Mouse (Mus musculus) left cerebral cortex, adult 9 months (tissue): ENCODE results near the gene Ostm1.

Experiments used
- DNase-seq, 2 experiments: peaks; one replicate each; pipeline ENCODE4 v3.0.0; 2022; ENCODE audit warnings: low spot score in 2 of 2

Gene Ostm1

GRCm38 (mm10) chr10:42582566-42583110, 984 bp upstream of the Ostm1 start:
- DNase-seq: no peak

GRCm38 (mm10) chr10:42583902-42584435, 347 bp downstream of the Ostm1 start:
- no peak for DNase-seq

GRCm38 (mm10) chr10:42584436-42584983, 888 bp downstream of the Ostm1 start:
- no peak for DNase-seq

GRCm38 (mm10) chr10:42585156-42585555, 1.5 kb downstream of the Ostm1 start:
- no peak for DNase-seq

- no peak for DNase-seq
Observed at GRCm38 (mm10) chr10:42585596-42586305, 2.1 kb downstream of the Ostm1 start.

GRCm38 (mm10) chr10:42587961-42588750, 4.5 kb downstream of the Ostm1 start:
- DNase-seq: no peak

GRCm38 (mm10) chr10:42589505-42589904, 5.9 kb downstream of the Ostm1 start:
- DNase-seq: no peak

- no peak for DNase-seq
Observed at GRCm38 (mm10) chr10:42590261-42591184, 6.9 kb downstream of the Ostm1 start.

DNA sequence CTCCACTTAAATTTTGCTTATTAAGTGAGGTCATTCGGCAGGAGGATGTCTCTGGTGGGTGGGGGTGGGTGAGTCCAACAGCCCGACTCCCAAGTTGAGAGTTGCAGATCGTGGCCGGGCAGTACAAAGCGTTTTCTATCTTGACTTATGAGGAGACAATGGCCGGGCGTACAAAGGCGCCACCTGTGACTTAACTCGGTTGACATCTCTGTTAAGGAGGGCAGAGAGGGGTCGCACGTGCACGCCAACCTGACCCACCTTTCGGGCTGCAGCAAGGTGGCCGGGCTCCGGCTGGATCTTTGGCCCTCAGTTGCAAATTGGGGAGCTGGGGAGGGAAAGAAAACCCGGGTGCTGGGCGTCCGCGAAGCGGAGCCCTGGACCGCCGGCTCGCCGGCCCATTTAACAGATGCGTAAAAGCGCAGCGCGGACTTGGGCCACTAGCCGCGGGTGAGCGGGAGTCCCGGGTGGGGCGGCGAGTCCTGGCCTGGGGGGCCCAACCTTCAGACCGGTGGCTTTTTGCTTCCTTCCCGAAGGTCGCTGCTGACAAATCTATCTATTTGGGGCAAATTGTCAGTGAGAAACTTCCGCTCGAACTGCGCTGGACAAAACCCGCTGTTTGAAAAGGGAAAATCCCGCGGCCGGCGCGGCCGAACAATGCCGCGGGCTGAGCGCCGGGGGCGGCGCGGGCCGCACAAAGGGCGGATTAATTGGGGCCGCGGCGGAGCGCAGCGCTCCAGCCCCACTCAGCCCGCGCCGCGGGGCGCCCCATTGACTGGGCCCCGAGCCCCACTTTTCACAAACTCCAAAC, 7.8 kb downstream of the Ostm1 start:
- no peak for DNase-seq

GRCm38 (mm10) chr10:42591993-42592686, 8.5 kb downstream of the Ostm1 start:
- DNase-seq: no peak

DNA sequence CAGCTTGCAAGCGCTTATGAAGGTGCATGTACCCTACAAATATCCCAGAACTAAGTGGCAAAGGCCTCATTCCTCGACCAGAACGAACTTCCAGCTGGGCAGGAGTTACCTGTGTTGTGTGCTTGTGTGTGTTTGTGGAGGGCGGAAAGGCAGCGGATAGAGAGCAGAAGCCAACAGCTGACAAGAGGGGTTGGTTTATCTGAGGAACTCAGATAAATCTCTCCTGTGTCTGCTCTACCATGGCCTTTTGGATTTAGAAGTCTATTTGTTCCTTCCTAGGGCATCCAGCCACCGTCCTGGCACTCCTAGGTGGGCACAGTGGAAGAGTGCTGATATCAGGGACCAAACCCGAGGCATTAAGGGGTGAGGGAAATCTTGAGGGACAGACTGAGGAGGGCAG, 9.6 kb downstream of the Ostm1 start:
- no peak for DNase-seq

DNA sequence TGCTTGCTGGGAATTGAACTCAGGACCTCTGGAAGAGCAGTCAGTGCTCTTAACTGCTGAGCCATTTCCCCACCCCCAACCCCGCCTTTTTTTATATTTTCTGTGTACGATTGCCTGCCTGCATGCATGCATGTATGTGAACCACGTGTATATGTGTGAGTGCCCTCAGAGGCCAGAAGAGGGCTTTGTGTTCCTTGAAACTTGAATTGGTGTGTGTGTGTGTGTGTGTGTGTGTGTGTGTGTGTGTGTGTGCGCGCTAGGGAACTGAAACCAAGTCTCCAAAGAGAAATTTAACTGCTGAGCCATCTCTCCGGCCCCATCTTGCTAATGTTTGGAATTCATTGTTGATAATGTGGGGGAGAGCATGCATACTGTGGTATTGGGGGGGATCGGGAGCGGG, 15.0 kb downstream of the Ostm1 start:
- DNase-seq: no peak

DNA sequence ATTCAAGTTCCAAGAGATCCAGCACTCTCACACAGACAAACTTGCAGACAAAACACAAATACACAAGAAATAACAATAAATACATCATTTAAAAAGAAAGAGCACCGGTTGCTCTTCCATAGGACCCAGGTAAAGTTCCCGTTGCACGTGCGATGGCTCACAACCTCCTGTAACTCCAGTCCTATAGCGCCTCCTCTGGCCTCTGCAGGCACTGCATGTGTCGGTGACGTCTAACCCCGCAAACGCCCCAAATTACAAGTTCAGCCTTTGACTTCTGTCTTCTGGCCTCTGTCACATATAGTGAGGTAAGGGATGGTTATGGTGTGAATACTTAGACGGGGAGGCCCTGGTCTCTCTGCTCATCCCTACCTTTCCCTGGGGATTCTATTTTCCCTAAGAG, 17.9 kb downstream of the Ostm1 start:
- DNase-seq: no peak

DNA sequence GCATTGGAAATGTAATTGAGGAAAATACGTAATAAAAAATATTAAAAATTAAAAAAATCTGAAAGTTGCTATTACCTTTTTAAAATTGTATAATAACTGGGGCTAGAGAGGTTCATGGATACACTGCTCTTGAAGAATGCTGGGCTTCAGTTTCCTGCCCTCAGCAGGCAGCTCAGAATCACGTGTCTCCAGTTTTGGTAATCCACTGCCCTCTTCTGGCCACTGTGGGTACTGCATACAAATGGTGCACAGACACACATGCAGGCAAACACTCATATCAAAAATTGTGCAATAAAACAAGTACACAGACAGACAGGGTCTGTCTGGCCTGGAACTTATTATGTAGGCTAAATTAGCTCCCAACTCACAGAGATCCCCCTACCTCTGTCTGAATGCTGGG, 21.3 kb downstream of the Ostm1 start:
- DNase-seq: no peak

DNA sequence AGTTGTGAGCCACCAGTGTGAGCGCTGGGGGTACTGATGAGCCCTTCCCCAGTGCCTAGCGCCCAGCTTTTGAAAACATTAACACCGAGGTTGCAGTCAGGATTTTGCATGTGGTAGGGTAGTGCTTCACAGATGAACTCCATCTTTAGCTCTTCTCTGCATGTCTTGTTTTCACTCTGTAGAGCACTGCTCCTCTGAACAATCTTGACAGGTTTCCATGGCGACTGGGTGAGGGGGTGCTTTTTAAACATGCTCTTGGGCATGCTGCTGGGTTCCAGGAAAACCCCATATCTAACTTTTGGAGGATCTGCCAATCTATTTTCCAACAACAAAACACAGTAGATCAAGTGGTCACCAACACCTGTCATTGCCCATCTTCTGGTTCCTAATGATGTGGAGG, 23.1 kb downstream of the Ostm1 start:
- no peak for DNase-seq

- no peak for DNase-seq
Observed at GRCm38 (mm10) chr10:42613075-42613474, 29.5 kb downstream of the Ostm1 start.

GRCm38 (mm10) chr10:42613639-42614381, 30.2 kb downstream of the Ostm1 start:
- no peak for DNase-seq

- no peak for DNase-seq
Observed at GRCm38 (mm10) chr10:42614766-42615165, 31.1 kb downstream of the Ostm1 start.

GRCm38 (mm10) chr10:42618291-42618690, 34.7 kb downstream of the Ostm1 start:
- DNase-seq: no peak
